In the genomic region with DNA sequence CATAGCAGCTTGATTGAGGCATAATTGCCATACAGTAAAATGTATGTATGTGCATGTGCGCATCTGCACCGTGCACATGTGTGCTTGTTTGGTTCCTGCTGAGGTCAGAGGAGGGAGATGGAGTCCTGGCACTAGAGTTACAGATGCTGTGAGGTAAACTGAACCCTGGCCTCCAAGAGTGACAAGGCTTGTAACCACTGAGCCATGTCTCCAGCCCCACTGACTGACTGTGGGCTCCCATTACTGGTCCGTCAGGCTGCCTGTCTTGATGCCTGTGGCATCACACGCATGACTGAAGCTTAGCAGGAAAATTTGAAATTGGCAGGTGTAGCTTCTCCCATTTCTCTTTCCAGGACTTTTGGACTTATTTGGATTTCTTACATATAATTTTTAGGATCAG, we compare ENCODE assay signal across 13 mouse cellular contexts. TPM values are rescaled to one million over a fixed set of nuclear protein-coding genes. Genes with fewer than 3 reads are reported as not detected.
DNase-seq lines count a peak whose midpoint lies in the region; ATAC-seq lines count a peak whose summit lies in the region.
"Had no signal": no experiment of that assay in that cellular context is flagged by ENCODE, and none has a peak within 500 bp of the region (broad histone marks: within the 10 kb centered on the region; RNA-seq: fewer than 3 reads in every experiment).

No protein-coding gene starts in this region.

- 93% methylated on average over 4 of the region's 4 CpGs for WGBS in lung, embryonic 15.5 days

- no peak overlapping the region for H3K9ac ChIP-seq in lung, embryonic 15.5 days
- H3K9ac ChIP-seq: neural tube, embryonic 15.5 days had no signal

- H3K36me3 ChIP-seq in lung, embryonic 15.5 days, result peaks cover 16% of the 10 kb centered on the region; the same call in 1 of the 2 replicates

- peaks cover 7% of the 10 kb centered on the region; the same call in 1 of the 2 replicates for H3K4me1 ChIP-seq in lung, embryonic 15.5 days
- H3K4me1 ChIP-seq: neural tube, embryonic 15.5 days had no signal

- no peaks in the 10 kb centered on the region for H3K27me3 ChIP-seq in lung, embryonic 15.5 days
- H3K27me3 ChIP-seq: neural tube, embryonic 15.5 days had no signal

- peak overlapping the region; percentile 49; the same call in 1 of the 2 replicates for H3K27ac ChIP-seq in lung, embryonic 15.5 days
- H3K27ac ChIP-seq: hindbrain, postnatal 0 days; neural tube, embryonic 15.5 days had no signal

- intact Hi-C loops in heart, postnatal 14 days (cut with DNase I), result no loop called here

- no peak overlapping the region for H3K4me3 ChIP-seq in lung, embryonic 15.5 days
- H3K4me3 ChIP-seq: neural tube, embryonic 15.5 days had no signal

- peak; percentile 79 for DNase-seq in heart, adult 11 months
- no peak for DNase-seq in heart, postnatal 14 days
- no peak for DNase-seq in lung, postnatal 36 days
- DNase-seq in kidney, postnatal 36 days, result peak; percentile 52 to 55
- DNase-seq in layer of hippocampus, postnatal 10 days (ENCODE audit: low spot score in 2 of 2), result no peak
- DNase-seq in spleen, adult 12 weeks (ENCODE audit: low spot score), result no peak
- DNase-seq: adrenal gland, adult 8-10 months; midbrain, embryonic 14.5 days; spleen, adult 18-20 months had no signal

- no peaks in the 10 kb centered on the region for H3K9me3 ChIP-seq in lung, embryonic 15.5 days
- H3K9me3 ChIP-seq: neural tube, embryonic 15.5 days had no signal

- no peak overlapping the region for H3K4me2 ChIP-seq in lung, embryonic 15.5 days
- H3K4me2 ChIP-seq: neural tube, embryonic 15.5 days had no signal

- ATAC-seq in lung, embryonic 15.5 days (ENCODE audit: borderline replicate concordance, extremely low read depth, low FRiP score, low TSS enrichment), result no peak
- no peak for ATAC-seq in activated CD4-positive, CD25-positive, alpha-beta regulatory T cell, adult 4 months
- ATAC-seq: hindbrain, postnatal 0 days had no signal

RNA-seq across cellular contexts. Expression of a gene that starts 23.1 kb away (rescaled TPM):
- total RNA-seq in heart, postnatal 14 days (2021), result 10 to 100 TPM; 21.5 to 25.4 TPM
- polyA plus RNA-seq in lung, embryonic 15.5 days (2015; fragmentation: Nextera tagmentation; extraction: Ambion mirVana), result 1.8 and 2.3 TPM in 2 replicates
- total RNA-seq in layer of hippocampus, postnatal 10 days (2021), result 1 to 10 TPM; 3.5 to 3.7 TPM
- polyA plus RNA-seq in activated CD4-positive, CD25-positive, alpha-beta regulatory T cell, adult 4 months (2017; shearing (Covaris generic)), result not detected

Comparison
In these comparisons a context has a peak if more than half of its experiments do, and no peak if none do; other contexts are left out.
1. DNase-seq: peak in heart, adult 11 months (single experiment) and kidney, postnatal 36 days (2 of 2); none in heart, postnatal 14 days (0 of 2), lung, postnatal 36 days (single experiment), layer of hippocampus, postnatal 10 days (0 of 2) and spleen, adult 12 weeks (single experiment).
2. RNA of a gene that starts 23.1 kb away (total RNA-seq): 21.5 to 25.4 TPM in heart, postnatal 14 days; 3.5 to 3.7 TPM in layer of hippocampus, postnatal 10 days; every median in the first group is over 4 times any median in the second.